Mouse (Mus musculus) urinary bladder, postnatal 25 days (tissue): Measurements from ENCODE around the gene Ubac1.

Experiments
- DNase-seq: peaks from one replicate; pipeline ENCODE4 v3.0.0; 2022; ENCODE audit warnings: low spot score

The Ubac1 gene

GRCm38 (mm10) chr2:26024138-26025075 is 2.9 kb upstream of the Ubac1 start:
- peak; percentile 11 for DNase-seq

GRCm38 (mm10) chr2:26022626-26023025 is 1.1 kb upstream of the Ubac1 start:
- no peak for DNase-seq

DNA sequence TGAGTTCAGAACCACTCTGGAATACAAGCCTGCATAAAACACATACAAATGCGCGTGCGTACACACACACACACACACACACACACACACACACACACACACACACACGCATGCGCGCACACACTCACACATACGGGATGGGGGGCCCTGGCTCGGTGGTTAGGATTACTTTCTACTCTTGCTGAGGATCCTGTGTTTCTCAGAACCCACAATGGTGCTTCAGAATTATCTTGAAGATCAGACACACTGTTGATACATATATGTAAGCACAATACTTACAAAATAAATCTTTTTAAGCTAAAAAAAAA is 665 bp upstream of the Ubac1 start:
- no peak for DNase-seq

DNA sequence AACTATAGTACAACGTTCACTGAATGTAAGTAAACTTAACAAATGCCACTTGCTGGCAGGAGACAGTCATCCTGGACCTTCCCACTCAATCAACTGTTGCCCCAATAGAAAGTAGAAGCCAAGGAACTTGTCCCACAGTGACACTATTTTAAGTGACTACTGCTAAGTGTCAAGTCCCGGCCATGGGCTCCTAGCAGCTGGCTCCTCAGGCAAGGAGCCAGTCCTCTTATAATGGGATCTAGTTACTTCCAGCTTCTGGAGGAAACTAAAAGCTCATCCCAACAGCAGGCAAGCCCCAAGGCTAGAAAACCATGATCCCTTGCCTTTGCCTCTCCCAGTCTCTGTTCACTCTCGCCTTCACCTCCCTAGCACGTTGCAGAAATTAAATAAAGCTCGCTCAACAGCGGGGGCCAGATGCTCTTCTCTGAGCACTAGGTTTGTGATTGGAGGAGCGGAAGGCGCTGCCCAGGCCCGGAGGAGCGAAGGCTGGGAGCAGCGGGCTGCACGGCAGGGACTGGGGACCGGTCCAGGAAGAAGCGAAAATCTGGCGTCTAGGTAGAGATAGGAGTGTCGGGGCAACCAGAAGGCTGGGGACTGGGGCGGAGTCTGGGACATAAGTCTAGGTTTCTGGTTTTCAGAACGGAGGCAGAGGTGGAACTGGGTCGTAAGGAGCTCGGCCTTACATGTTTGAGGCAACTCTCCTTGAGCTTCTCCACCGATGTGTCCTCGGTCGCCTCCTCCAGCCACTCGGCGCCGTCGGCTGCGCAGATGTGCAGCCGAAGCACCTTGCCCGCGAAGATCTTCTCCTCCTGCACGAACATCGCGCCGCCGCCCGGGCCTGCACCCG is 610 bp downstream of the Ubac1 start:
- DNase-seq: peak; percentile 42

DNA sequence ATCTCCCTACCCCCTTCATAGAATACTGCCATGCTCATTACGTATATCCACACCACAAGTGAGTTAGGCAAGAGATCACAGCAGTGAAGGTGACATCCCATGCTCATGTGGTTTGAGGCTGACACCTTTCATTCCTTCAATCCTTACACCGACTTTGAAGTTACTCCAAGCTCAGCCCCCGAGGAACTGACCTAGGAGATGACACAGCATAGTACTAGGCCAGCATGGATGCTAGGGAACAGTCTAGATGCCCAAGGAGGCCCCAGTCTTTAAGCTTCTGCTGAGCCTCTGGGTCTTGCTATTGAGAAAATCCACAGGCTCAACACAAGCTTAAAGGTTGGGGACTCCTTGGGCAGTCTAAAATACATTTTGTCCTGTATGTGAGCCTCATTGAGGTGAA is 1.6 kb downstream of the Ubac1 start:
- no peak for DNase-seq

- no peak for DNase-seq
These were observed 4.2 kb downstream of the Ubac1 start for GRCm38 (mm10) chr2:26017326-26017725.

GRCm38 (mm10) chr2:26013674-26014073 is 7.9 kb downstream of the Ubac1 start:
- DNase-seq: no peak

DNA sequence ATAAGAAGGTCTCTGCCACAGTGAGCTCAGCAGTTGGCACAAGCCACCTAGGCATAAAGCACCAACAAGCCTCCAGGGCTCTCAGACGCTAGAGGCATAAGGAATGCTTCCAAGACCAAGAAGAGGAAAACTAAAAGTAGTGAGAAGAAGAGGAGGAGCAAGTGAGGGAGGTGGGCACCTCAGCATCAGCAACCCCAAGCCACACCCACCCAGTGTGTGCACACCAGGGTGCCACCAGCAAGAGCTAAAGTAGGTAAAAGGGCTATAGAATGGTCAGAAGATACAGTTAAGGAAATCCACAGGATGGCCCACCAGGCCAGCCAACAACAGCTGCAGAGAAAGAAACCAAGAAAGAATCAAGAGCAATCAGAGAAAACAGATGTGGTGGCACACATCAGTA is 10.1 kb downstream of the Ubac1 start:
- no peak for DNase-seq

GRCm38 (mm10) chr2:26002001-26002400 is 19.5 kb downstream of the Ubac1 start:
- no peak for DNase-seq

GRCm38 (mm10) chr2:26001136-26001535 is 20.4 kb downstream of the Ubac1 start:
- no peak for DNase-seq

GRCm38 (mm10) chr2:25997716-25998115 is 23.8 kb downstream of the Ubac1 start:
- peak; percentile 34 for DNase-seq

DNA sequence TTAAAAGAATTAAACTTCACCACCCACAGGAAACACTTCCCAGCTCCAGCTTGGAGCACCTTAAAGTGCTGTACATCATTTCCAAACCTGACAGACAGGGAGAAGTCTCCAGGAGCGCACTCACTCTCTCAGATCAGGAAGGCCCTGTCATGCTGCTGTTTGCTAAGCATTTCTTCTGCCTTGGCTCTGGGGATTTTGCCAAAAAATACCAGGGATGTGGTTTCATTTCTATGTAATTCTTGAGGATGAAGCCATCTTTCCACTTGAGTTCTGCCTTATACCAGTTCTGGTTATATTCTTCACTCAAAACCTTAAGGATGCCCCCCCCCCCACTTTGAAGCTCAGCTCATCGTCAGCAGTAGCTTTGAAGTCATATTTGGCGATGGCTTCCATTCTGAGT is 26.8 kb downstream of the Ubac1 start:
- DNase-seq: no peak

GRCm38 (mm10) chr2:25992285-25992684 is 29.3 kb downstream of the Ubac1 start:
- DNase-seq: no peak

GRCm38 (mm10) chr2:25989651-25990050 is 31.9 kb downstream of the Ubac1 start:
- no peak for DNase-seq

- no peak for DNase-seq
These were observed 33.7 kb downstream of the Ubac1 start for GRCm38 (mm10) chr2:25987817-25988216.

DNA sequence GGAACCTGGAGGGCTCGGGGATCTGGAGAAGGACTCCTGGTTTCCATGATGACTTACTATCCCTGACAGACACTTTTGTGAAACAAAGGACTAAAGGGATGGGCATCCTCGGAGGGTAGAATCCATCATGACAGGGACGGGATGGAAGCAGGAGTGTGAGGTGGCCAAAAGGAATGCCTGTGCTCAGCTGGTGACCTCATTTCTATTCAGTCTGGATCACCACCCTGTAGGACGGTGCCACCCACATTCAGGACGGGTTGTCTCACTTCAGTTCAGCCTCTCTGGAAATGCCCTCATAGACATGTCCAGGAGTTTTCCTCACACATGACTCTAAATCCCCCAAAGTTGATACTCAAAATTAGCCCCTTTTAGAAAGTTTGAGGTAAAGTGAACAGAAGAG is 34.9 kb downstream of the Ubac1 start:
- no peak for DNase-seq

DNA sequence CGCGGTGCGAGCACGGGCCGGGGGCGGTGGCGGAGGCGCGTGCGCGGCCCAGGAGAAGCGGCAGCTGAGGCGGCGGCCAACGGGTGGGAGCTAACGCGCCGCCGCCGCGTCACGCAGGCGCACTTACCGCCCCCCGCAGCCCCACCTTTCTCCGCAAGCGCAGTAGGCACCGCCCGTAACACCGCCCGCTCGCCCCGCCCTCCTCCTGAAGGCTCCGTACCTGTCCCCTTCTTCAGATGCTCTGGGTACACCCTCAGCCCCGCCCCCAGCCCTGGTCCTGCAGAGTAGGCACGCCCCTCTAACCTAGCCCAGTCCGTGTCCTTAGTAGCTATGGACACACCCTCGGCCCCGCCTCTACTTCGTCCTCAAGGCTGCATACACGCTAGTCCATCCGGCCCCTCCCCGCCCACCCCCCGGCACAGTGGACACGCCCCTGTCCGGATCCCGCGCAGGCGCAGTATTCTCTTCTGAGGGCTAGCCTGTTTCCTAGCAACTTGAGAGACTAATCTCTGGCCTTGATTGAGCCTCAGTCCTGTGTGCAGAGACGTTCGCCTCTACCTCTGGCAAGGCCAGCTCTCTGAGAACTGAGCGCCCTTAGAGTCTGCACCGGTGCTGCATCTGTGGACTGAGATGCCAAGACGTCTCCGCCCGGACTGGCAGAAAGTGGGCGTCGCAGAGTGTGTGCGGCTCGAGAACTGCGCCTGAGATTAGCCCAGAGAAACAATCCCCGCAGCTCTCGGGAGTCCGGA is 38.2 kb downstream of the Ubac1 start, which contains the start of gene Camsap1:
Gene Camsap1 (minus strand): TSS at position 124 of the 749 bp plus-strand sequence.
- DNase-seq: peak; percentile 98

GRCm38 (mm10) chr2:25982426-25983091 is 39.0 kb downstream of the Ubac1 start:
- DNase-seq: peak; percentile 33

DNA sequence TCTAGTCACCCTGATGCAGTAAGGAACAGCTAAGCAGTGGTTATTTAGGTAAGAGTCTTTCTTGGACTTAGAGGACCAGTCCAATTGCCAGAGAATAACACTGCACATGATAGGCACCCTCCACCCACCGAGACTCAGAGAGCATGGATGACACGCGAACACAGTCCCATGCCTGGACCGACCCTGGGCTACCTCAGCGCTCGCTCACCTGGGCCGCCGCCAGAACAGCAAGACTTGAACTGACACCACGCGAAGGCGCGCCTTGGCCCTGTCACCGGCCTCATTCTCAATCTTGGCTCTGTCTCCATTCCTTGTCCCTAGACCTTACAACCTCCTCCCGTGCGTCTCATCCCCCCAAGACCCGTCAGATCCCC is 39.5 kb downstream of the Ubac1 start:
- DNase-seq: peak; percentile 48

GRCm38 (mm10) chr2:25978997-25979396 is 42.5 kb downstream of the Ubac1 start:
- DNase-seq: no peak

DNA sequence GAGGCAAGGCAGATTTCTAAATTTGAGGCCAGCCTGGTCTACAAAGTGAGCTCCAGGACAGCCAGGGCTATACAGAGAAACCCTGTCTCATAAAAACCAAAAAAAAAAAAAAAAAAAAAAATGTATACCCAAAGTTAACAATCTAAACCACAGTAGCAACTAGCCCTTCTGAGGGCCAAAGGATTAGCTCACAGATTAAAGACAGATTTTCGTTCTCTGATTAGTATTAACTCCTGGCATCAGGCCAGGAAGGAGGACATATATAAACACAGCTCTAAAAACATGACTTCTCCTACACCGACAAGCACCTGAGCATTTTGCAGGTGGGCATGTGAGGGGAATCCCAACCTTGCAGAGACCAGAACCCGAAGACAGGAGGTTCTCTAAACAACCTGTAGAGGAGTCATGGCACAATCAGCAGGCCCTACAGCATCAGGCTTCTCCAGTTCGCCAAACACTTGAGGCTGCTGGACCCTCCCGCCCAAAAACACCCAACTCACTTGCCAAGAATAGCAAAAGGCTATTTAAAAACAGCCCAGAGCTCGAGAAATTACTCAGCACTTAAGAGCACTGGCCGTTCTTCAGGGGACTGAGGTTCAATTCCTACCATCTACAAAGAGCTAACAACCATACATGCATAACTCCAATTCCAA is 43.8 kb downstream of the Ubac1 start:
- no peak for DNase-seq
